Mouse (Mus musculus): ENCODE measurements around the gene Ldlr. TPM values are rescaled to one million over a fixed set of nuclear protein-coding genes. Genes with fewer than 3 reads are reported as not detected.
"Not testable (repeated sequence)": the region's sequence is repeated elsewhere in the genome, so short reads cannot be mapped to it uniquely, and the experiment has no call there.

Ldlr gene
- polyA plus RNA-seq, 1 experiment: 26.9 TPM

DNA sequence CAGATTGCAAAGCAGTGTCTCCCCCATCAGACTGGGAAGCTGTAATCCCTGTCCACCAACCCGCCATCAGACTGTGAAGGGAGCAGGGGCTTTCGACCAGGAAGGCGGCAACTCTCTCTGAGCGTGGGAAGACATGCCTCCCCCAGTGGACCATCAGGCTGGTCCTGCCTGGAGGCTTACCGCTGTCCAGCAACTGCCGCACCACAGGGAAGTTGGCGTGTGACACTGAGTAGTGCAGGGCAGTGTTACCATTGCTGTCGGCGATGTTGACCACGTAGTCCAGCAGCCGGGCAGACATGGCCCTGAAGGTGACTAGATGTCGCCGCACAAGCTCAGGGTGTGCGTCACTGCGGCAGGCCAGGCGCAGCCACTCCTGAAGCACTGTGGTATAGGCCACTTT is 51.1 kb downstream of the Ldlr start:
- H3K36me3 ChIP-seq (ENCODE audit: control insufficient read depth, insufficient read depth, low read length): peaks cover 3% of the 10 kb centered on the region; the same call in 1 of the 2 replicates

DNA sequence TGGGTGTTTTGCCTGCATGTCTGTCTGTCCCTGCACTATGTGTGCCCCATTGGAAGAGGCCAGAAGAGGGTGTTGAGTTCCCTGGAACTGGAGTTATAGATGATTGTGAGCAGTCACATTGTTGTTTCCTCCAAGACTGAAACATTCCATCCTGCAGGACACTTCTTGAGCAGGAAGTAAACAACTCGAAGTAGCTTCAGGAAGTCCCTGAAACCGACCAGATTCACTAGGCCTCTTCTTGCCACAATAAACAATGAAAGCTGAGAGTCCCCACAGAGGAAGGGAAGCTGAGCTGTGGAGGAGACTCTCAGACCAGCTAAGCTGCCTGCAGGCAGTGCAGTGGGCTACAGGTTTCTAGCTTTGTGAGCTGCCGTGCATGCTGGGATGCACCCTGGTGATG is 54.4 kb downstream of the Ldlr start:
- no peak overlapping the region for H3K27ac ChIP-seq (ENCODE audit: insufficient read depth, low read depth, low read length)
- WGBS: 89% methylated on average over 3 of the region's 3 CpGs
- H3K4me3 ChIP-seq (ENCODE audit: insufficient read depth, low read depth, low read length): no peak overlapping the region
- H3K4me1 ChIP-seq (ENCODE audit: control insufficient read depth, insufficient read depth, low read length): no peaks in the 10 kb centered on the region
- no peaks in the 10 kb centered on the region for H3K27me3 ChIP-seq (replicated peaks; ENCODE audit: control insufficient read depth, insufficient read depth, low read length)
- H3K36me3 ChIP-seq (ENCODE audit: control insufficient read depth, insufficient read depth, low read length): peaks cover 3% of the 10 kb centered on the region; the same call in 1 of the 2 replicates
- no peak for TF ChIP-seq POLR2A (IDR thresholded peaks at IDR 0.05; ENCODE audit: low read depth, low read length)
- TF ChIP-seq CTCF (conservative IDR thresholded peaks at IDR 0.05; ENCODE audit: insufficient read depth, insufficient read length, low read depth, low read length): no peak
- no peak for DNase-seq

More for the DNA sequence above, 51.1 kb downstream of the Ldlr start:
- Histone ChIP-seq H3K27me3 (replicated peaks; ENCODE audit: control insufficient read depth, insufficient read depth, low read length) (no peaks in the 10 kb centered on the region), H3K4me1 (ENCODE audit: control insufficient read depth, insufficient read depth, low read length) (no peaks in the 10 kb centered on the region), H3K27ac (ENCODE audit: insufficient read depth, low read depth, low read length) (no peak overlapping the region), H3K4me3 (ENCODE audit: insufficient read depth, low read depth, low read length) (no peak overlapping the region)
- TF ChIP-seq POLR2A (IDR thresholded peaks at IDR 0.05; ENCODE audit: low read depth, low read length) (no peak), CTCF (conservative IDR thresholded peaks at IDR 0.05; ENCODE audit: insufficient read depth, insufficient read length, low read depth, low read length) (no peak)
- WGBS: 91% methylated on average over 16 of the region's 16 CpGs
- DNase-seq: no peak

DNA sequence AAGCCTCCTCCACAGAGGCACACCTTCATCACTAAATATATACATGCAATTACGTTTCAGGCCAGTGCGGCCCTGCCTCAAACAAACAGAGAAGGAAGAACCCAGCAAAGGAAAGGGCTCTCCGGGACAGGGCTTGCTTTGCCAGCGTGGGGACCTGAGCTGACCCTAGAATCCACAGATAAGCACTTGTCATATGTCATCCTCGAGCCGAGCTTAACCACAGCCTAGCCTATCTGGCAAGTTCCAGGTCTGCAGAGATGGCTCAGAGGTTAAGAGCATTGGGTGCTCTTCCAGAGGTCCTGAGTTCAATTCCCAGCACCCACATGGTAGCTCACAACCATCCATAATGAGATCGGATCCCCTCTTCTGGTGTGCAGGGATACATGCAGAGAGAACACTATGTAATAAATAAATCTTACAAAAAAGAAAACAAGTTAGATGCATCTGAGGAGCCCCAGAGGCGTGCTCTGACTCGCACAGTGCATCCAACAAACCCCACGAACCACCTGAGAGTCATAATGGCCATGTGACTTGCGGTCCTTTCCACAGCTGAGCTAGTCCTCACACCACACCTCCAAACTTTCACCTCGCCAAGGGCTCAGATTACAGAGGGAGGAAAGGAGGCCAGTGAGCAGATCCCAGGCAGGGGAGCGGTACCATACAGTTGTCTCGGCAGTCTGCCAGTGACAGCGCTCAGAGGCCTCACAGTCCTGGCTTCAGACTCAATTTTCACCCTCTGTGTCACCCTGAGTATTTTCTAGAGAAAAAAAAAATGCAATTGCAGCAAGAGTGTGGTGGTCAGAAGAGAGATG is 58.6 kb downstream of the Ldlr start:
- no peak overlapping the region for H3K27ac ChIP-seq (ENCODE audit: insufficient read depth, low read depth, low read length)
- no peaks in the 10 kb centered on the region for H3K27me3 ChIP-seq (replicated peaks; ENCODE audit: control insufficient read depth, insufficient read depth, low read length)
- peaks cover 2% of the 10 kb centered on the region; the same call in 1 of the 2 replicates for H3K36me3 ChIP-seq (ENCODE audit: control insufficient read depth, insufficient read depth, low read length)
- TF ChIP-seq CTCF (conservative IDR thresholded peaks at IDR 0.05; ENCODE audit: insufficient read depth, insufficient read length, low read depth, low read length) (no peak), POLR2A (IDR thresholded peaks at IDR 0.05; ENCODE audit: low read depth, low read length) (no peak)
- 70% methylated on average over 15 of the region's 15 CpGs for WGBS
- DNase-seq: no peak
- H3K4me3 ChIP-seq (ENCODE audit: insufficient read depth, low read depth, low read length): no peak overlapping the region
- H3K4me1 ChIP-seq (ENCODE audit: control insufficient read depth, insufficient read depth, low read length): no peaks in the 10 kb centered on the region

DNA sequence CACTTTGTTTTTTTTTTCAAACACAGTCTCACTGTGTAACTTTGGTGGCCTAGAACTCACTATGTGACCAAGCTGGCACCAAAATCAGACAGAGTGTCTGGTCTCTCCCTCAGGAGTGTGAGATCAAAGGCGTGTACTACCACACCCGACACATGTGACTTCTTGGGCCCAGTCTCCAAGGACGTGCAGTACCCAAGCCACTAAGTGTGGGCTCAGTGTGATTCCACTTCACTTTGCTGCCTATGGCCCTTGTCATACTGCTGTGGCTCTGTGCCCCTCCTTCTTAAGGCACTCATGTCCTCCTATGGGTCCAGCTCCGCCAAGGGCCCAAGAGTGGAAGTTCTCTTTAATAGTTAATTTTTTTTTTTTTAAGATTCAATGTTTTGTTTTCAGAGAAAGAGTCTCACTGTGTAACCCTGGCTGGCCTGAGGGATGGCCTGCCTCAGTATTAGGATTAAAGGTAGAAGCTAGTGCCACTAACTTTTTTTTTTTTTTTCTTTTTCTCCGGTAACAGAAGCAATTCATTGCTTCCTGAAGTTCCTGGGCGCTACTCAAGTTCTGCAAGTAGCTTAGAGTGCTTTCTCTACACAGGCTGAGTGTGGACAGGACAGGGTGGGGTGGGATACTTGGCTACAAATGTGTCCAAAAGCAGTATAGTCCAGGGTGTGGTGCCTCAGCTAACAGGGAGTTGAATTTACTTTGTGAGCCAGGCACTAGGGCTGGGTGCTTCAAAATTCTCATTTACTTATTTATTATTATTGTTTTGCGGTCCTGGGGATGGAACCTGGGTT is 61.4 kb downstream of the Ldlr start:
- Histone ChIP-seq H3K4me1 (ENCODE audit: control insufficient read depth, insufficient read depth, low read length) (no peaks in the 10 kb centered on the region), H3K27me3 (replicated peaks; ENCODE audit: control insufficient read depth, insufficient read depth, low read length) (no peaks in the 10 kb centered on the region), H3K27ac (ENCODE audit: insufficient read depth, low read depth, low read length) (no peak overlapping the region), H3K36me3 (ENCODE audit: control insufficient read depth, insufficient read depth, low read length) (no peaks in the 10 kb centered on the region), H3K4me3 (ENCODE audit: insufficient read depth, low read depth, low read length) (no peak overlapping the region)
- WGBS: 81% methylated on average over 7 of the region's 7 CpGs
- TF ChIP-seq CTCF (conservative IDR thresholded peaks at IDR 0.05; ENCODE audit: insufficient read depth, insufficient read length, low read depth, low read length) (no peak), POLR2A (IDR thresholded peaks at IDR 0.05; ENCODE audit: low read depth, low read length) (no peak)
- no peak for DNase-seq

DNA sequence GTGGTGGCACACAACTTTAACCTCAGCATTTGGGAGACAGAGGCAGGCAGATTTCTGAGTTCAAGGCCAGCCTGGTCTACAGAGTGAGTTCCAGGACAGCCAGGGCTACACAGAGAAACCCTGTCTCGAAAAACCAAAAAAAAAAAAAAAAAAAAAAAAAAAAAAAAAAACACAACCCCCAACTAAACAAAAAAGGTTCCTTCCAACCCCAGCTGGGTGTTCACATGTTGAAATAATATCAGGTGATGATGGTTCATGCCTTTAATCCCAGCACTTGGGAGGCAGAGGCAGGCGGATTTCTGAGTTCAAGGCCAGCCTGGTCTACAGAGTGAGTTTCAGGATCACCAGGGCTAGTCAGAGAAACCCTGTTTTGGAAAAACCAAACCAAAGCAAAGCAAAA is 63.0 kb downstream of the Ldlr start:
- not testable (repeated sequence) for H3K36me3 ChIP-seq (ENCODE audit: control insufficient read depth, insufficient read depth, low read length)

DNA sequence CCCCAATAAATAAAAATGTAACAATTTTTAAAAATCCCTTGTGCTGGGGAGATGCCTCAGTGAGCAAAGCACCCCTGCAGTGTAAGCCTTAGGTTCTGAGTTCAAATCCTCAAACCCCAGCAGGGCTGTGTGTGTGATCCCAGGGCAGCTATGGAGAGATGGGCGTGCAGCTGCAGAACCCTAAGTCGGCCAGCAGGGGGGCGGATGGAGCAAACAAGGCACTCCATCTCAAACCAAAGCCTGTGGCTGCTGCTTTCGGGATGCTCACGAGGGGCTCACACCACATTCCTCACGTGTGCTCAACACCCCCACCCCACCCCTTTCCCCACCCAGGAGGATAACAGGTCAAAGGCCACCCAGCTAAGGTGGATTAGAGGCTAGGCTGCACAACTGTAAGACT is 63.6 kb downstream of the Ldlr start:
- peaks cover 5% of the 10 kb centered on the region for H3K4me1 ChIP-seq (ENCODE audit: control insufficient read depth, insufficient read depth, low read length)
- TF ChIP-seq CTCF (conservative IDR thresholded peaks at IDR 0.05; ENCODE audit: insufficient read depth, insufficient read length, low read depth, low read length): peak; percentile 84
- no peak for TF ChIP-seq POLR2A (IDR thresholded peaks at IDR 0.05; ENCODE audit: low read depth, low read length)
- DNase-seq: peak; percentile 72
- no peak overlapping the region for H3K27ac ChIP-seq (ENCODE audit: insufficient read depth, low read depth, low read length)
- no peaks in the 10 kb centered on the region for H3K36me3 ChIP-seq (ENCODE audit: control insufficient read depth, insufficient read depth, low read length)
- no peaks in the 10 kb centered on the region for H3K27me3 ChIP-seq (replicated peaks; ENCODE audit: control insufficient read depth, insufficient read depth, low read length)
- 11% methylated on average over 6 of the region's 6 CpGs for WGBS
- H3K4me3 ChIP-seq (ENCODE audit: insufficient read depth, low read depth, low read length): no peak overlapping the region

More for the DNA sequence above, 63.0 kb downstream of the Ldlr start:
- not testable (repeated sequence) for H3K4me1 ChIP-seq (ENCODE audit: control insufficient read depth, insufficient read depth, low read length); H3K27me3 ChIP-seq (replicated peaks; ENCODE audit: control insufficient read depth, insufficient read depth, low read length); H3K27ac ChIP-seq (ENCODE audit: insufficient read depth, low read depth, low read length); H3K4me3 ChIP-seq (ENCODE audit: insufficient read depth, low read depth, low read length); DNase-seq
- 52% methylated on average over 2 of the region's 2 CpGs for WGBS

DNA sequence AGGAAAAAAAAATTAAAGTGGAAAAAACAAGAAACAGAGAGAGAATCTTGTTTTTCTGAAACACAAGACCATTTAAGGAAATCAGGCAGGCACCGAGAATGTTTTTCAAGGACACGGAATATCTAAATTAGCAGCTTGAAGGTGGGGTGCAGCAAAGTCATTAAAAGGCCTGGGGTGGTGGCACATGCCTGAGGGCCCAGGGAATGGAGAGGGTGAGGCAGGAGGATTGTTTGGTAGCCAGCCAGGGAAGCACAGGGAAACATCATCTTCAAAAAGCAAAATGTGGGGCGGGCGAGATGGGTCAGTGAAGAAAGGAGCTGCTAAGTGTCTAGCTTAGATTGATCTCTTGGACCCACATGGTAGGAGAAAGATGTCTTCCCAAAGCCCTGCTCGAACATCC is 64.4 kb downstream of the Ldlr start:
- Histone ChIP-seq H3K27ac (ENCODE audit: insufficient read depth, low read depth, low read length) (no peak overlapping the region), H3K4me3 (ENCODE audit: insufficient read depth, low read depth, low read length) (no peak overlapping the region), H3K27me3 (replicated peaks; ENCODE audit: control insufficient read depth, insufficient read depth, low read length) (no peaks in the 10 kb centered on the region), H3K4me1 (ENCODE audit: control insufficient read depth, insufficient read depth, low read length) (peaks cover 5% of the 10 kb centered on the region), H3K36me3 (ENCODE audit: control insufficient read depth, insufficient read depth, low read length) (no peaks in the 10 kb centered on the region)
- DNase-seq: no peak
- TF ChIP-seq POLR2A (IDR thresholded peaks at IDR 0.05; ENCODE audit: low read depth, low read length) (no peak), CTCF (conservative IDR thresholded peaks at IDR 0.05; ENCODE audit: insufficient read depth, insufficient read length, low read depth, low read length) (no peak)
- 62% methylated on average over 5 of the region's 5 CpGs for WGBS

Data from kidney, adult 2 months (tissue).